Mouse (Mus musculus) ES-E14 (cell line): ENCODE data around the gene Sox18. TPM values are rescaled to one million over a fixed set of nuclear protein-coding genes. Genes with fewer than 3 reads are reported as not detected.

Source experiments
- DNase-seq: peaks from one replicate; pipeline ENCODE4 v3.0.0-alpha.2; 2013; ENCODE audit warnings: low read depth, low spot score
- H3K27ac ChIP-seq: 2 replicates; pipeline ENCODE4 v1.5.1; 2012; ENCODE audit warnings: low read depth, mild to moderate bottlenecking, low read length, moderate library complexity, mixed read lengths; ENCODE audit not compliant: poor library complexity, insufficient read depth, severe bottlenecking
- H3K36me3 ChIP-seq: 2 replicates; pipeline ENCODE4 v1.6.1; 2012; ENCODE audit warnings: mild to moderate bottlenecking, low read length, moderate library complexity, mixed read lengths; ENCODE audit not compliant: control insufficient read depth, poor library complexity, insufficient read depth, severe bottlenecking
- H3K4me1 ChIP-seq, 2 experiments: fragments of 150-350 bp in 1 of 2; sonication (generic) in 1 of 2; 2 replicates each; pipeline ENCODE4 v1.6.1; 2012; ENCODE audit warnings: low read length in 2 of 2, mild to moderate bottlenecking in 1 of 2, mixed read lengths in 1 of 2; ENCODE audit not compliant: control insufficient read depth in 2 of 2, insufficient read depth in 2 of 2, poor library complexity in 1 of 2
- H3K4me3 ChIP-seq, 2 experiments: fragments of 150-350 bp in 1 of 2; sonication (generic) in 1 of 2; 2 replicates each; pipeline ENCODE4 v1.5.1; 2012; ENCODE audit warnings: low read length in 2 of 2, low read depth in 1 of 2, mild to moderate bottlenecking in 1 of 2, mixed read lengths in 1 of 2; ENCODE audit not compliant: insufficient read depth in 1 of 2, poor library complexity in 1 of 2, severe bottlenecking in 1 of 2
- H3K9ac ChIP-seq: 2 replicates; pipeline ENCODE4 v1.6.1; 2012; ENCODE audit warnings: low read depth, mild to moderate bottlenecking, low read length, mixed read lengths; ENCODE audit not compliant: poor library complexity, insufficient read depth, severe bottlenecking
- H3K9me3 ChIP-seq: fragments of 150-350 bp; sonication (generic); 2 replicates; pipeline ENCODE4 v1.6.1; 2012; ENCODE audit warnings: low read depth, mild to moderate bottlenecking, low read length; ENCODE audit not compliant: control insufficient read depth, insufficient read depth
- CHD2 ChIP-seq: IDR thresholded peaks from 2 replicates; pipeline ENCODE4 v1.6.1; 2014; ENCODE audit warnings: mild to moderate bottlenecking, low read depth, low read length, inconsistent platforms
- HCFC1 ChIP-seq: IDR thresholded peaks from 2 replicates; pipeline ENCODE4 v1.6.1; 2012; ENCODE audit warnings: low read length, inconsistent platforms, borderline replicate concordance; ENCODE audit not compliant: insufficient read depth
- MAFK ChIP-seq: IDR thresholded peaks from 2 replicates; pipeline ENCODE4 v1.6.1; 2014; ENCODE audit warnings: mild to moderate bottlenecking, low read depth, low read length, inconsistent platforms; ENCODE audit not compliant: insufficient read depth
- ZC3H11A ChIP-seq: IDR thresholded peaks from 2 replicates; pipeline ENCODE4 v1.6.1; 2012; ENCODE audit warnings: low read depth, mild to moderate bottlenecking, inconsistent platforms, low read length, borderline replicate concordance
- ZNF384 ChIP-seq: IDR thresholded peaks from 2 replicates; pipeline ENCODE4 v1.6.1; 2012; ENCODE audit warnings: low read depth, low read length, inconsistent platforms
- in situ Hi-C, 2 experiments: fragments of 600-800 bp; cut with MboI; formaldehyde crosslinking; loops; one replicate each; pipeline ENCODE4 v1.15.1; 2025; ENCODE audit warnings: low sequenced_read_pairs in 2 of 2, inconsistent platforms in 1 of 2; ENCODE audit not compliant: unreplicated experiment in 2 of 2
- total RNA-seq: library from RNA; depleted of rRNA; stranded (reverse); fragments of 300-350 nt; gene quantifications from 2 replicates; pipeline ENCODE4 v1.2.3, GENCODE M21; 2012

The Sox18 gene
- total RNA-seq, 1 experiment, result 0.36 TPM

- H3K4me3 ChIP-seq, result peak overlapping the region; percentile 51 to 54
- no peak for DNase-seq
- TF ChIP-seq HCFC1 (no peak), MAFK (no peak), ZC3H11A (no peak), CHD2 (no peak), ZNF384 (no peak)
- H3K9me3 ChIP-seq, result no peaks in the 10 kb centered on the region
- H3K9ac ChIP-seq, result peak overlapping the region; percentile 0
- in situ Hi-C loops, result no loop called here
- H3K27ac ChIP-seq, result no peak overlapping the region
- no peaks in the 10 kb centered on the region for H3K36me3 ChIP-seq
- peaks cover 0 to 12% of the 10 kb centered on the region in 2 experiments; a peak in 1 of 4 replicates for H3K4me1 ChIP-seq
Observed at GRCm38 (mm10) chr2:181670913-181671311, 528 bp downstream of the Sox18 start.

DNA sequence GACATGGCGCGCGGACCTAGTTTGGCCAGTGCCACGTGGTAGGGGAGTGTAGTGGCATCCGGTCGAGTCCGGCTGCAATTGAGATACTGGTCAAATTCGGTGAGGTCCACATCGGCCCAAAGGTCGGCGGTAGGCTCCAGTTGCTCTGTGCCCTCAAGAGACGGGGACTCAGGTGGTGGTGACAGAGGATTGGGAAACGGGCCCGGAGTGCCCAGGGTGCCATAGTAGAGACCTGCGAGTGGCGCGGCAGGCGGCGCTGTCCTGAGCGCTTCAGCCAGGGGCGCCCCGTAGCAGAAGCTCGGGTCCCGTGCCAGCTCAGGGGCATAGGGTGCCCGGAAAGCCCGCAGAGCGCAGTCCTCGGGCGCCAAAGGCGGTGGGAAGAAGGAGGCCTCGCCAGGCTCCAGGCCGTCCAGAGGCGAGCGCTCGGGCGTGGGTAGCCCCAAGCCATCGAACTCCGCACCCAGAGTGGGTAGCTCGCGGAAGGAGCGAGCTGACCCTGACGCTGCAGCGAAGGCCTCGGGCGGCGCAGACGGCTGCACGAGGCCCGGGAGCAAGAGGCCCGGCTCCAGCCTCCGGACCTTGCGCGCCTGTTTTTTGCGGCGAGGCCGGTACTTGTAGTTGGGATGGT, 1.0 kb downstream of the Sox18 start:
- no peaks in the 10 kb centered on the region for H3K36me3 ChIP-seq
- peaks cover 0 to 12% of the 10 kb centered on the region in 2 experiments; a peak in 1 of 4 replicates for H3K4me1 ChIP-seq
- H3K9ac ChIP-seq, result peak overlapping the region; percentile 0
- H3K27ac ChIP-seq, result no peak overlapping the region
- DNase-seq, result no peak
- no peak for TF ChIP-seq MAFK
- TF ChIP-seq CHD2, result no peak
- TF ChIP-seq HCFC1, result no peak
- no peak for TF ChIP-seq ZC3H11A
- TF ChIP-seq ZNF384, result no peak
- in situ Hi-C loops, result no loop called here
- H3K9me3 ChIP-seq, result no peaks in the 10 kb centered on the region
- H3K4me3 ChIP-seq, result peak overlapping the region; percentile 51 to 54

- H3K27ac ChIP-seq, result no peak overlapping the region
- in situ Hi-C loops, result no loop called here
- no peaks in the 10 kb centered on the region for H3K9me3 ChIP-seq
- H3K4me1 ChIP-seq, result peaks cover 2 to 13% of the 10 kb centered on the region in 2 experiments; a peak in 3 of 4 replicates
- DNase-seq, result no peak
- H3K9ac ChIP-seq, result no peak overlapping the region
- H3K36me3 ChIP-seq, result no peaks in the 10 kb centered on the region
- no peak for TF ChIP-seq MAFK
- no peak for TF ChIP-seq ZC3H11A
- no peak for TF ChIP-seq HCFC1
- no peak for TF ChIP-seq CHD2
- TF ChIP-seq ZNF384, result no peak
- H3K4me3 ChIP-seq, result no peak overlapping the region
Observed at GRCm38 (mm10) chr2:181663298-181663630, 8.2 kb downstream of the Sox18 start.

GRCm38 (mm10) chr2:181662620-181663297, 8.7 kb downstream of the Sox18 start:
- no peak for TF ChIP-seq CHD2
- no peak for TF ChIP-seq ZC3H11A
- no peak for TF ChIP-seq ZNF384
- TF ChIP-seq MAFK, result no peak
- no peak for TF ChIP-seq HCFC1
- H3K4me3 ChIP-seq, result no peak overlapping the region
- H3K4me1 ChIP-seq, result peaks cover 2 to 13% of the 10 kb centered on the region in 2 experiments; a peak in 3 of 4 replicates
- no peak overlapping the region for H3K9ac ChIP-seq
- no peak overlapping the region for H3K27ac ChIP-seq
- no peak for DNase-seq
- H3K36me3 ChIP-seq, result no peaks in the 10 kb centered on the region
- H3K9me3 ChIP-seq, result no peaks in the 10 kb centered on the region
- in situ Hi-C loops, result no loop called here
